Mouse (Mus musculus) kidney, postnatal 4 days (tissue): Measurements from ENCODE around the gene Msi1.

ENCODE experiments used
- DNase-seq, 2 experiments: peaks; one replicate each; pipeline ENCODE4 v3.0.0; 2021; ENCODE audit warnings: mixed read lengths in 2 of 2

Gene Msi1

GRCm38 (mm10) chr5:115434280-115434852, 5.0 kb downstream of the Msi1 start:
- no peak for DNase-seq

GRCm38 (mm10) chr5:115434853-115435754, 5.7 kb downstream of the Msi1 start:
- DNase-seq: no peak

GRCm38 (mm10) chr5:115435755-115436379, 6.5 kb downstream of the Msi1 start:
- DNase-seq: no peak

GRCm38 (mm10) chr5:115436421-115437124, 7.2 kb downstream of the Msi1 start:
- peak; percentile 74 to 85 for DNase-seq

- no peak for DNase-seq
These were observed 8.0 kb downstream of the Msi1 start for GRCm38 (mm10) chr5:115437242-115437944.

- no peak for DNase-seq
These were observed 8.5 kb downstream of the Msi1 start for GRCm38 (mm10) chr5:115437945-115438315.

- no peak for DNase-seq
These were observed 9.3 kb downstream of the Msi1 start for GRCm38 (mm10) chr5:115438667-115439066.

GRCm38 (mm10) chr5:115441205-115441849, 11.9 kb downstream of the Msi1 start:
- DNase-seq: peak; percentile 83 to 86

- peak in 1 of 2 experiments; percentile 37 for DNase-seq
These were observed 13.3 kb downstream of the Msi1 start for GRCm38 (mm10) chr5:115442663-115443062.

GRCm38 (mm10) chr5:115444130-115444529, 14.7 kb downstream of the Msi1 start:
- no peak for DNase-seq

GRCm38 (mm10) chr5:115447108-115447507, 17.7 kb downstream of the Msi1 start:
- DNase-seq: no peak

GRCm38 (mm10) chr5:115449247-115449646, 19.8 kb downstream of the Msi1 start:
- no peak for DNase-seq

- DNase-seq: no peak
These were observed 21.3 kb downstream of the Msi1 start for GRCm38 (mm10) chr5:115450410-115451317.

GRCm38 (mm10) chr5:115454422-115455090, 25.2 kb downstream of the Msi1 start:
- no peak for DNase-seq

- DNase-seq: no peak
These were observed 26.4 kb downstream of the Msi1 start for GRCm38 (mm10) chr5:115455838-115456237.

GRCm38 (mm10) chr5:115458918-115459317, 29.5 kb downstream of the Msi1 start:
- no peak for DNase-seq

GRCm38 (mm10) chr5:115464408-115465115, 35.2 kb downstream of the Msi1 start:
- no peak for DNase-seq

GRCm38 (mm10) chr5:115465642-115466420, 36.4 kb downstream of the Msi1 start, which contains the start of gene Pla2g1b:
TSS of gene Pla2g1b (plus strand) at chr5:115466262.
- DNase-seq: no peak

GRCm38 (mm10) chr5:115469791-115470190, 40.4 kb downstream of the Msi1 start:
- peak; percentile 45 to 56 for DNase-seq
